Mouse (Mus musculus): Measurements from ENCODE around the gene Cpeb3.
"Not testable (repeated sequence)": the region's sequence is repeated elsewhere in the genome, so short reads cannot be mapped to it uniquely, and the experiment has no call there.

Cpeb3 gene

DNA sequence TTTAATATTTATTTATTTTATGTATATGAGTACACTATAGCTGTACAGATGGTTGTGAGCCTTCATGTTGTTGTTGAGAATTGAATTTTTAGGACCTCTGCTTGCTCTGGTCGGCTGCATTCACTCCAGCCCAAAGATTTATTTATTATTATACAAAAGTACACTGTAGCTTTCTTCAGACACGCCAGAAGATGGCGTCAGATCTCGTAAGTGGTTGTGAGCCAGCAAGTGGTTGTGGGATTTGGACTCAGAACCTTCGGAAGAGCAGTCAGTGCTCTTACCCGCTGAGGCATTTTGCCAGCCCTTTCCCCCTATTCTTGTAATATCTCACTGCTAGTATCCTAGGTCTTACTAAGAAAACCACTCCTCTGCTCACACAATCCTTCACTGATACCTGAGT is 126.9 kb downstream of the Cpeb3 start:
- no peak for DNase-seq (ENCODE audit: low read depth)

DNA sequence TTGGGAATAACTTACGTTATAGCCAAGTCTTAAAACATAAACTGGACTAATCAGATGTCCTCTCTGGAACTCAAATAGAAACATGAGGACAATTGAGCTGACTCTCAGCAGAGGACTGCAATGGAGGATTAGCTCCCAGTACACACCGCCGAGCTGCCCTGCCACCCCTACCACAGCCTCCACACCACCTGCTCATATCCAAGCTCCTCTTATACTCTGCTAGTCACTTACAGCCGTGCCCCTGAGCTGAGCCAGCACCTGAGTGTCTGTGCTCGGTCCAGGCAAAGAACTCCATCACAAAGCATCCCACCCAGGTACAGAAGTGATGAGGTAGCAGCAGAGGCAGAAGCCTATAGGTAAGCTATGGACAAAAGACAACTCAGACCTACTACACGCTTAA is 129.2 kb downstream of the Cpeb3 start:
- DNase-seq (ENCODE audit: low read depth) = no peak

DNA sequence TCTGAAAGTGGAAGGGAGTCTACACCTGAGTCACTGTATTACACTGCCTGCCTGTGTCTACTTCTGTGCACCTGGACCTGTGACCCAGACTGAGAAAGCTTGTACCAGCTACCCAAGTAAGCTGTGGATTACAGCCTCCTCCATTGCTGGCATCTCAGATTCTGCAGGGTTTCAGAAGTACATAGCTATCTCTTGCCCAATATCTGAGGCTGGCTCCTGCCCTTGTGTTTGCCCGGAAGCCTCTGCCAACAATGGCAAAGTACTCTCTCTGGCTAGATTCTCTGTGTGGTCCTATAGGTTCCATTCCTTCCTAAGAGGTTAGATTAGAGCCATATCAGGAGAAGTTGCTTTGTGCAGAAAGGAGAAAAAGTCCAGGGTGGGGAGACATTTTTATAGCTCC is 129.8 kb downstream of the Cpeb3 start:
- DNase-seq (ENCODE audit: low read depth) = no peak

- DNase-seq (ENCODE audit: low read depth) = peak; percentile 63
These were observed 130.3 kb downstream of the Cpeb3 start for GRCm38 (mm10) chr19:37078064-37078463.

DNA sequence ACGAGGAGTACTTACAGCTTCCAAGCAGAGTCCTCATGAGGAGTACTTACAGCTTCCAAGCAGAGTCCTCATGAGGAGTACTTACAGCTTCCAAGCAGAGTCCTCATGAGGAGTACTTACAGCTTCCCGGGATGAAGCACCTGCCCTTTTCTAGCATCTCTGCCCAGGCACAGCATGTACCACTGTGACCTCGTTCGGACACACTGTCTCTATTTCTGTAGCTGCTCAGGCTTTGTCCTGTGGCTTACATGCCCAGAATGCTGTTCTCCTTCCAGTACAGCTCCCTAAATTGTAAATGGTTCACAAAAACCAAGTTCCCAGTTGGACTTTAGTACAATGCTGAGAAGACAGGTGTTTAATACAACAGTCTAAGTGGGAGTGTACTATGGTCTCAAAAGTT is 131.1 kb downstream of the Cpeb3 start:
- not testable (repeated sequence) for DNase-seq (ENCODE audit: low read depth)

DNA sequence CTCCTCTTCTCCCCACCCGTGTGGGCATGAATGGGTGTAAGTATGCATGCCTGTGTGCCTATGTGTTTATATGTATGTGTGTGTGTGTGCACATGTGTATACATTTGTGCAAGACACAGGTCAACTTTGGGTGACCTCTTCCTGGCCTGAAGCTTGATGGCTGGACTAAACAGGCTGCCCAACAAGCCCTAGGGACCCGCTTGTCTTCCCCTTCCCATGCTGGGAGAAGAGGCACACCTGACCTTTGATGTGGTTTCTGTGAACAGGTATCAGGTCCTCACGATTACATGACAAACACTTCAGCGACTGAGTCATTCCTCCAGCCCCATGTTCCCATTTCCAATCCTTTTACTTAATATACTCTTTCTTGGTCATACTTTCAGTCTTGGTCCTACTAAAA is 131.8 kb downstream of the Cpeb3 start:
- no peak for DNase-seq (ENCODE audit: low read depth)

DNA sequence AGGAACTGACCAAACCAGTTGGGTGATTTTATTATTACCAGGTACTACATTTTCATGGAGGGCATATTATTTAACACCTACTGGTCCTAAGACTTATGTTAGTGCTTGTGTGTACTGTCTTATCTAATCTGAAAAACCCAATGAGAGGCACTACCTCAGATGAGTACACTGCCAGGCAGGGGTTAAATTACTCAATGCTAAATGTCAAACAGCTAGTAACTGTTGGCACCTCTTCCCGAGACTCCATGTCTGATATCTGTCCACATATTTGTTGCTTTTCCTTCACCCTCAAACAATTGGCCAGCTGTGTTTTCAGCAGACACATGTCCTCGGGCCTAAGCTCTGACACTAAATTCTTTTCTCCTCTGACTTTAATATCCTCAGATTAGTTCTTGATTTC is 132.3 kb downstream of the Cpeb3 start:
- no peak for DNase-seq (ENCODE audit: low read depth)

DNA sequence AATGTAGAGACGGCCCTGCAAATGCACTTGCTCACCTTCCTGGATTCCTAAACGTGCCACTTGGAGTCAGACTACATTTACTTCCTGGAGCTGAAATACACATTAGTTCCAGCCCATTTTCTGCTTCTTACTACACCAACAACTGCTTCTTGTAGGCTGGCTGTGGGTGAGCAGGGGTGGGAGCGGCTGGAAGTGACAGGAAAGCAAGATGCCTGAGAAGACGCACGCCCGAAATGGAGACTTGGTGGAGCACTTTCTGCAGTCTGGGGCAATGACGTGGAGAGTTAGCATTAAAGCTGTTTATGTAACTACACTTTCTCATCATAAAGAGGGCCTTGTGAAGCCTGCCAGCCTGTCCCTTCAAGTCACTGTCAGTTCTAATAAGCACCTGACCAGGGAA is 132.7 kb downstream of the Cpeb3 start:
- no peak for DNase-seq (ENCODE audit: low read depth)

- DNase-seq (ENCODE audit: low read depth) = no peak
These were observed 133.7 kb downstream of the Cpeb3 start for GRCm38 (mm10) chr19:37074726-37075125.

GRCm38 (mm10) chr19:37074276-37074675 is 134.1 kb downstream of the Cpeb3 start:
- DNase-seq (ENCODE audit: low read depth) = no peak

- DNase-seq (ENCODE audit: low read depth) = no peak
These were observed 135.4 kb downstream of the Cpeb3 start for GRCm38 (mm10) chr19:37072871-37073629.

DNA sequence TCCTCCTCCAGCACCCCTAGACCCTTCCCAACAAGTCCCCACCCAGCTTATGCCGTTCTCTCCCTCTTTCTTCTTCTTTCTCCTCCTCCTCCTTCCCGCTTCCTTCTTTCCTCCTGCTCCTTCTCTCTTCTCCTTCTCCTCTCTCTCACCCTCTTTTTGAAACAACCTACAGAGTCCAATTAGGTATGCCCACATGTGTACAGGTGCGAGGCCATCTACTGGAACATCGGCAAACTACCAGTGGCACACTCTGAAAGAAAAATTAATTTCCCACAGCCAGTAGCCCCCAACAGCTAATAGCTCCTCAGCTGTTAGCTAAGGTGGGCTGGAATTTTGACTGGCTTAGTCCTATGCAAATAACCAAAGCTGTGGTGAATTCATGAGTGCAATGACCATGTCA is 139.2 kb downstream of the Cpeb3 start:
- no peak for DNase-seq (ENCODE audit: low read depth)

DNA sequence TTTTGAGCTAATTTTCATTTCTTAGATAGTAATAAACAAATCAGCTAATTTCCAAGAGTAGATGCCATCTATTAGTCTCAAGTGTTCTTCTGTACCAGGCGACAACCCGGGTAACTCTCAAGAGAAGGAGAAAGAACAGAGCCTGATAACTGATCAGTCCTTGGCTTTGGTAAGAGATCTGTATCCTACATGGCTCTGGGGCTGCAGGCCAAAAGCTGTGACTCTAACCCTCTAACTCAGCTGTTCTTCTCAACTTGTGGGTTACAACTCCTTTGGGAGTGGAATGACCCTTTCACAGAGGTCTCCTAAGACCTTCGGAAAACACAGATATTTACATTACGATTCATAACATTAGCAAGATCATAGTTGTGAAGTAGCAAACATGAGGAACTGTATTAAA is 148.3 kb downstream of the Cpeb3 start:
- DNase-seq (ENCODE audit: low read depth) = no peak

GRCm38 (mm10) chr19:37059623-37060022 is 148.8 kb downstream of the Cpeb3 start:
- no peak for DNase-seq (ENCODE audit: low read depth)

DNA sequence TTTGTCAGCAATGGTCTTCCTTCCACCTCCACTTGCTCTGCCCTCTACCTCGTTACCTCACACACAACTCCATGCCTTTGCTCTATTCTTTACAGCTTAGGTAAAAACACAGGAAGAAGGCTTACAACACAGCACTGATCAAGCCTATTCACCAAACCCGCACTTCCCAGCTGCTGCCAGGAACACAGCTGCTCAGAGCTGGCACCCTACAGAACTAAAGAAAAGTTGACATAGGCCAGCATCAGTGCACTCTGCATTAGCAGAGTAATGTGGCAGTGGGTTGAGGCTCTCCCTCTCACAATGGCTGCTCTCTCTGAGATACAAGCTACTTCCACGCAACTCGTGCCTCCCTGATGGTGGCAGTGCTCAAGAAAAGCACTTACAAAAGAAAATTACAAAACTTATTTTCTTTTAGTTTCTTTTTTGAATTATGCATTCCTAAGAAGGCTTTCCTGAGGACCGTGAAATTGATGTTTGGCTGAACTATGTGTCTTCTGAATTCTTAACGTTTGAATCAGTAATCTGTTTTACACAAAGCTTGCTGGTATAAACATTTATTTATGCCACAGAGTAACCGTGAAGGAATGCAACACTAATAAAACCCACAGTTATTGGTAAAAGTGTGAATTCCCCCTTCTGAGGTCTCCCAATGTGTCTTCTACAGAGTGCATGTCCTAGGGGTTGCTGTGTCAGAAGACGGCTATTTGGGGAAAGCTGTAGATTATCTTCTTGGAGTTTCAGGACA is 151.1 kb downstream of the Cpeb3 start:
- no peak for DNase-seq (ENCODE audit: low read depth)

GRCm38 (mm10) chr19:37055976-37056556 is 152.3 kb downstream of the Cpeb3 start:
- DNase-seq (ENCODE audit: low read depth) = no peak

GRCm38 (mm10) chr19:37050643-37051345 is 157.6 kb downstream of the Cpeb3 start:
- peak; percentile 51 for DNase-seq (ENCODE audit: low read depth)

GRCm38 (mm10) chr19:37048507-37048906 is 159.9 kb downstream of the Cpeb3 start:
- no peak for DNase-seq (ENCODE audit: low read depth)

- no peak for DNase-seq (ENCODE audit: low read depth)
These were observed 164.0 kb downstream of the Cpeb3 start for GRCm38 (mm10) chr19:37044431-37044830.

DNA sequence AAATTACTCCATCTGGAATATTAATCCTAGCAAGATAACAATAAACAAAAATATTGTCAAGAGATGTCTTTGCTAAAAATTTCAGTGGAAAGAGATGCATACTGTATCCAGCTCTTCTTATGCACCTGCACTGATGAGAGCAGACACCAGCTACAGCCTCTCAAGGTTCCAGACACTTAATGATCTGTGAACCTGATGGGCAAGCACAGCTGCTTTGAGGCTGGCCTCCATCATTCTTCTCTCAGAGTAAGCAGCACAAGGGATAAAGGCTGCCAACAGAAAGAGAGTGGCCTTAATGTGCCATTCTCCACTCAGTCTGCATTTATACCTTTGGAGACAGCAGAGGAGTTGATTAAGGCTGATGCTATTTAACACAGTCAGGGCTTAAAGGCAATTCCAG is 167.5 kb downstream of the Cpeb3 start:
- DNase-seq (ENCODE audit: low read depth) = no peak

GRCm38 (mm10) chr19:37032364-37032763 is 176.0 kb downstream of the Cpeb3 start:
- no peak for DNase-seq (ENCODE audit: low read depth)

GRCm38 (mm10) chr19:37031446-37031845 is 177.0 kb downstream of the Cpeb3 start:
- DNase-seq (ENCODE audit: low read depth) = no peak

DNA sequence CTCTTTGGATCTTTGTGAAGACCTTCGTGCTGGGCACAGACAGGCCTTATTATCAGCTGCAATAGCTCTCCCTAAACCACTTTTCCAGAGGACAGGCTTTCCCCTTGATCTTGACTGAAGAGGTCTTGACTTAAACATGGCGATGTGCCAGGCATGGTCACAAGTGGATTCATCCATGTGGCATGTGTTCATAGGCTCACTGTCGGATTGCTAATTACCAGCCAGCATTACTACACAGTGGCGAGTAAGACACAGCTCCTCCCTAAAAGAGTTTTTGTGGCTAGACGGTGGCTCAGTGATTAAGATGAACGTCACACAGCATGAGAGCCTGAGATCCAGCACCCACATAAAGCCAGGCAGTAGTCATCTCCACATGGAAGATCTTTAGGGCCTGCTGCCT is 178.6 kb downstream of the Cpeb3 start:
- no peak for DNase-seq (ENCODE audit: low read depth)

Data from fibroblast of lung, adult 2 months (primary cell).